Mouse (Mus musculus): ENCODE measurements around the gene Fis1. TPM values are rescaled to one million over a fixed set of nuclear protein-coding genes. Genes with fewer than 3 reads are reported as not detected.

Fis1 gene
- 416 and 433 TPM in 2 replicates for polyA plus RNA-seq (2012; rRNA removed)

- TF ChIP-seq POLR2A (IDR thresholded peaks at IDR 0.05; ENCODE audit: extremely low read depth, insufficient read depth, low read length) (peak; percentile 86), CTCF (IDR thresholded peaks at IDR 0.05; ENCODE audit: extremely low read depth, insufficient read depth, low read length) (no peak)
- Histone ChIP-seq H3K4me1 (ENCODE audit: control insufficient read depth, insufficient read depth, low read length) (peaks cover 7% of the 10 kb centered on the region; the same call in 1 of the 2 replicates), H3K4me3 (ENCODE audit: insufficient read depth, low read length) (peak within 1 kb of the TSS; percentile 92), H3K27ac (ENCODE audit: insufficient read depth, low read length) (no peak within 1 kb of the TSS)
Measured at GRCm38 (mm10) chr5:136953015-136953414, at the start of gene Fis1. TSS of gene Fis1 (plus strand) at chr5:136953275.

- peaks cover 3% of the 10 kb centered on the region; the same call in 1 of the 2 replicates for H3K4me1 ChIP-seq (ENCODE audit: control insufficient read depth, insufficient read depth, low read length)
- no peak overlapping the region for H3K4me3 ChIP-seq (ENCODE audit: insufficient read depth, low read length)
- TF ChIP-seq POLR2A (IDR thresholded peaks at IDR 0.05; ENCODE audit: extremely low read depth, insufficient read depth, low read length) (no peak), CTCF (IDR thresholded peaks at IDR 0.05; ENCODE audit: extremely low read depth, insufficient read depth, low read length) (no peak)
- no peak overlapping the region for H3K27ac ChIP-seq (ENCODE audit: insufficient read depth, low read length)
Measured at GRCm38 (mm10) chr5:136904621-136905020, 48.5 kb upstream of the Fis1 start.

- Histone ChIP-seq H3K27ac (ENCODE audit: insufficient read depth, low read length) (no peak overlapping the region), H3K4me1 (ENCODE audit: control insufficient read depth, insufficient read depth, low read length) (peaks cover 3% of the 10 kb centered on the region; the same call in 1 of the 2 replicates), H3K4me3 (ENCODE audit: insufficient read depth, low read length) (no peak overlapping the region)
- TF ChIP-seq CTCF (IDR thresholded peaks at IDR 0.05; ENCODE audit: extremely low read depth, insufficient read depth, low read length) = peak; percentile 22; the same call in 1 of the 2 replicates
- no peak for TF ChIP-seq POLR2A (IDR thresholded peaks at IDR 0.05; ENCODE audit: extremely low read depth, insufficient read depth, low read length)
Measured at GRCm38 (mm10) chr5:136905630-136906029, 47.4 kb upstream of the Fis1 start.

GRCm38 (mm10) chr5:136907587-136907986, 45.5 kb upstream of the Fis1 start:
- Histone ChIP-seq H3K4me1 (ENCODE audit: control insufficient read depth, insufficient read depth, low read length) (peaks cover 3% of the 10 kb centered on the region; the same call in 1 of the 2 replicates), H3K4me3 (ENCODE audit: insufficient read depth, low read length) (peak overlapping the region; percentile 63), H3K27ac (ENCODE audit: insufficient read depth, low read length) (no peak overlapping the region)
- TF ChIP-seq CTCF (IDR thresholded peaks at IDR 0.05; ENCODE audit: extremely low read depth, insufficient read depth, low read length) (no peak), POLR2A (IDR thresholded peaks at IDR 0.05; ENCODE audit: extremely low read depth, insufficient read depth, low read length) (no peak)

GRCm38 (mm10) chr5:136907991-136908857, 44.9 kb upstream of the Fis1 start, which contains the start of gene Ift22:
TSS of gene Ift22 (plus strand) at chr5:136908150.
- peaks cover 3% of the 10 kb centered on the region; the same call in 1 of the 2 replicates for H3K4me1 ChIP-seq (ENCODE audit: control insufficient read depth, insufficient read depth, low read length)
- peak within 1 kb of the TSS; percentile 63 for H3K4me3 ChIP-seq (ENCODE audit: insufficient read depth, low read length)
- no peak within 1 kb of the TSS for H3K27ac ChIP-seq (ENCODE audit: insufficient read depth, low read length)
- no peak; the same call in 1 of the 2 replicates for TF ChIP-seq POLR2A (IDR thresholded peaks at IDR 0.05; ENCODE audit: extremely low read depth, insufficient read depth, low read length)
- TF ChIP-seq CTCF (IDR thresholded peaks at IDR 0.05; ENCODE audit: extremely low read depth, insufficient read depth, low read length) = no peak

GRCm38 (mm10) chr5:136914183-136914582, 38.9 kb upstream of the Fis1 start:
- Histone ChIP-seq H3K4me3 (ENCODE audit: insufficient read depth, low read length) (no peak overlapping the region), H3K27ac (ENCODE audit: insufficient read depth, low read length) (no peak overlapping the region), H3K4me1 (ENCODE audit: control insufficient read depth, insufficient read depth, low read length) (peaks cover under 1% of the 10 kb centered on the region; the same call in 1 of the 2 replicates)
- TF ChIP-seq POLR2A (IDR thresholded peaks at IDR 0.05; ENCODE audit: extremely low read depth, insufficient read depth, low read length) (no peak), CTCF (IDR thresholded peaks at IDR 0.05; ENCODE audit: extremely low read depth, insufficient read depth, low read length) (no peak)

- no peak overlapping the region for H3K4me3 ChIP-seq (ENCODE audit: insufficient read depth, low read length)
- TF ChIP-seq POLR2A (IDR thresholded peaks at IDR 0.05; ENCODE audit: extremely low read depth, insufficient read depth, low read length) (no peak), CTCF (IDR thresholded peaks at IDR 0.05; ENCODE audit: extremely low read depth, insufficient read depth, low read length) (no peak)
- H3K27ac ChIP-seq (ENCODE audit: insufficient read depth, low read length) = no peak overlapping the region
- 0 out of 2 replicates have a peak, but pooled peaks cover 1% of the 10 kb centered on the region for H3K4me1 ChIP-seq (ENCODE audit: control insufficient read depth, insufficient read depth, low read length)
Measured at GRCm38 (mm10) chr5:136917613-136918242, 35.3 kb upstream of the Fis1 start.

- Histone ChIP-seq H3K4me1 (ENCODE audit: control insufficient read depth, insufficient read depth, low read length) (0 out of 2 replicates have a peak, but pooled peaks cover 1% of the 10 kb centered on the region), H3K27ac (ENCODE audit: insufficient read depth, low read length) (no peak overlapping the region), H3K4me3 (ENCODE audit: insufficient read depth, low read length) (peak overlapping the region; percentile 60)
- TF ChIP-seq POLR2A (IDR thresholded peaks at IDR 0.05; ENCODE audit: extremely low read depth, insufficient read depth, low read length) (peak; percentile 34; the same call in 1 of the 2 replicates), CTCF (IDR thresholded peaks at IDR 0.05; ENCODE audit: extremely low read depth, insufficient read depth, low read length) (no peak)
Measured at GRCm38 (mm10) chr5:136918655-136919472, 34.2 kb upstream of the Fis1 start.
